In genomic region chr12:112144377-112145115, GRCm38 (mm10) we compare ENCODE assay signal across 8 mouse cellular contexts. TPM values are rescaled to one million over a fixed set of nuclear protein-coding genes. Genes with fewer than 3 reads are reported as not detected.
DNase-seq lines count a peak whose midpoint lies in the region; ATAC-seq and TF ChIP-seq lines count a peak whose summit lies in the region.

No protein-coding gene starts in this region.

- ATAC-seq in forebrain, embryonic 11.5 days (replicated peaks; ENCODE audit: low FRiP score) = no peak
- no peak for ATAC-seq in limb, embryonic 11.5 days (ENCODE audit: insufficient number of reproducible peaks, low FRiP score, low TSS enrichment, low read depth)

- H3K27ac ChIP-seq in forebrain, embryonic 11.5 days (ENCODE audit: low read depth, low read length) = peak overlapping the region; percentile 50
- no peak overlapping the region for H3K27ac ChIP-seq in limb, embryonic 11.5 days (replicated peaks; ENCODE audit: low read depth, low read length)
- H3K27ac ChIP-seq in olfactory bulb, adult 2 months (ENCODE audit: insufficient read depth, low read depth, low read length) = no peak overlapping the region

- peaks cover 37% of the 10 kb centered on the region for H3K27me3 ChIP-seq in forebrain, embryonic 11.5 days (ENCODE audit: control insufficient read depth, insufficient read depth, low read length)
- H3K27me3 ChIP-seq in limb, embryonic 11.5 days (ENCODE audit: control insufficient read depth, insufficient read depth, low read length) = peaks cover 38% of the 10 kb centered on the region

- no peaks in the 10 kb centered on the region for H3K9me3 ChIP-seq in forebrain, embryonic 11.5 days (ENCODE audit: control insufficient read depth, low read length)
- H3K9me3 ChIP-seq in limb, embryonic 11.5 days (ENCODE audit: control insufficient read depth, low read length) = no peaks in the 10 kb centered on the region

- TF ChIP-seq POLR2A in olfactory bulb, adult 2 months (IDR thresholded peaks at IDR 0.05; ENCODE audit: insufficient read depth, low read depth, low read length) = no peak

- peak overlapping the region; percentile 61 for H3K4me3 ChIP-seq in forebrain, embryonic 11.5 days (ENCODE audit: low read depth, low read length)
- H3K4me3 ChIP-seq in limb, embryonic 11.5 days (ENCODE audit: low read depth, low read length) = peak overlapping the region; percentile 39
- peak overlapping the region; percentile 61 for H3K4me3 ChIP-seq in olfactory bulb, adult 2 months (ENCODE audit: insufficient read depth, low read depth, low read length)

- DNase-seq in left cerebral cortex, postnatal 25 days (ENCODE audit: low spot score in 2 of 2) = peak; percentile 6 to 27
- no peak for DNase-seq in left cerebral cortex, postnatal 4 days
- peak; percentile 71 for DNase-seq in forebrain, embryonic 11.5 days (ENCODE audit: low spot score)
- peak; percentile 52 for DNase-seq in limb, embryonic 11.5 days (ENCODE audit: low spot score)
- DNase-seq in cerebellum, postnatal 36 days = no peak
- DNase-seq in adrenal gland, postnatal 14 days = no peak
- no peak for DNase-seq in spleen, postnatal 4 days (ENCODE audit: low spot score in 2 of 2)

- peaks cover 29% of the 10 kb centered on the region for H3K4me1 ChIP-seq in forebrain, embryonic 11.5 days (replicated peaks; ENCODE audit: control insufficient read depth, insufficient read depth, low read length)
- H3K4me1 ChIP-seq in limb, embryonic 11.5 days (ENCODE audit: control insufficient read depth, insufficient read depth, low read length) = peaks cover 40% of the 10 kb centered on the region
- H3K4me1 ChIP-seq in olfactory bulb, adult 2 months (ENCODE audit: control insufficient read depth, insufficient read depth, low read length) = peaks cover 52% of the 10 kb centered on the region

- no peak for TF ChIP-seq CTCF in olfactory bulb, adult 2 months (IDR thresholded peaks at IDR 0.05; ENCODE audit: insufficient read depth, low read depth, low read length)

- WGBS in forebrain, embryonic 11.5 days = under 1% methylated on average over 46 of the region's 46 CpGs
- under 1% methylated on average over 46 of the region's 46 CpGs for WGBS in limb, embryonic 11.5 days
- WGBS in olfactory bulb, adult 2 months = 1% methylated on average over 46 of the region's 46 CpGs

- no peaks in the 10 kb centered on the region for H3K36me3 ChIP-seq in forebrain, embryonic 11.5 days (ENCODE audit: control insufficient read depth, insufficient read depth, low read length)
- no peaks in the 10 kb centered on the region for H3K36me3 ChIP-seq in limb, embryonic 11.5 days (ENCODE audit: control insufficient read depth, insufficient read depth, low read length)

- H3K4me2 ChIP-seq in forebrain, embryonic 11.5 days (ENCODE audit: low read depth, low read length, severe bottlenecking) = peak overlapping the region; percentile 95
- H3K4me2 ChIP-seq in limb, embryonic 11.5 days (ENCODE audit: low read depth, severe bottlenecking) = peak overlapping the region; percentile 91

- H3K9ac ChIP-seq in forebrain, embryonic 11.5 days (ENCODE audit: low read length) = peak overlapping the region; percentile 62
- 0 out of 2 replicates have a peak overlapping the region, but pooled peaks have one; percentile 0 for H3K9ac ChIP-seq in limb, embryonic 11.5 days (ENCODE audit: low read length)

- intact Hi-C loops in left cerebral cortex, postnatal 25 days (cut with DNase I) = loop anchor here (1.0 to 10.0 kb wide), 4 partner anchors 307 to 480 kb away; partner anchors contain the start of gene Adssl1
- intact Hi-C loops in left cerebral cortex, postnatal 4 days (cut with DNase I) = loop anchor here (1.0 to 10.0 kb wide), 3 partner anchors 190 to 398 kb away; no protein-coding TSS in a partner anchor

RNA-seq across cellular contexts. Expression of gene Kif26a, which starts 1.5 kb away (rescaled TPM):
- total RNA-seq in left cerebral cortex, postnatal 25 days (2021) = 1 to 10 TPM; 4.6 to 4.8 TPM
- total RNA-seq in left cerebral cortex, postnatal 4 days (2021) = 10 to 100 TPM; 23.0 to 24.6 TPM
- polyA plus RNA-seq in forebrain, embryonic 11.5 days (2014; fragmentation: Nextera tagmentation; extraction: Ambion mirVana) = 6.4 and 7.1 TPM in 2 replicates
- 2.8 and 3.5 TPM in 2 replicates for polyA plus RNA-seq in limb, embryonic 11.5 days (2014; fragmentation: Nextera tagmentation; extraction: Ambion mirVana)
- not detected in 2 replicates for polyA plus RNA-seq in olfactory bulb, adult 2 months (2012; ENCODE audit: insufficient read depth, insufficient read length, low replicate concordance, missing spikeins)
- total RNA-seq in adrenal gland, postnatal 14 days (2021) = 12.8 and 15.4 TPM in 2 replicates

RNA-seq across cellular contexts. Expression of gene Aspg, which starts 38.1 kb away (rescaled TPM):
- total RNA-seq in left cerebral cortex, postnatal 25 days (2021) = 1 to 10 TPM; 4.2 to 4.4 TPM
- total RNA-seq in left cerebral cortex, postnatal 4 days (2021) = 1 to 10 TPM; 1.2 to 1.4 TPM
- polyA plus RNA-seq in forebrain, embryonic 11.5 days (2014; fragmentation: Nextera tagmentation; extraction: Ambion mirVana) = 0.29 and 1.1 TPM in 2 replicates
- 1.6 and 2.0 TPM in 2 replicates for polyA plus RNA-seq in limb, embryonic 11.5 days (2014; fragmentation: Nextera tagmentation; extraction: Ambion mirVana)
- not detected in 2 replicates for polyA plus RNA-seq in olfactory bulb, adult 2 months (2012; ENCODE audit: insufficient read depth, insufficient read length, low replicate concordance, missing spikeins)
- total RNA-seq in adrenal gland, postnatal 14 days (2021) = 40.1 and 40.8 TPM in 2 replicates

Comparison
In these comparisons a context has a peak if more than half of its experiments do, and no peak if none do; other contexts are left out.
1. DNase-seq: peak in left cerebral cortex, postnatal 25 days (2 of 2), forebrain, embryonic 11.5 days (single experiment) and limb, embryonic 11.5 days (single experiment); none in left cerebral cortex, postnatal 4 days (single experiment), cerebellum, postnatal 36 days (0 of 2), adrenal gland, postnatal 14 days (single experiment) and spleen, postnatal 4 days (0 of 2).
2. Peak in every context shown above with its lines, with median percentiles within 50 percentile points of each other: H3K4me3 ChIP-seq.